8 mouse cellular contexts compared by ENCODE assay signal in genomic region chr11:17158858-17159737, GRCm38 (mm10). TPM values are rescaled to one million over a fixed set of nuclear protein-coding genes. Genes with fewer than 3 reads are reported as not detected.
DNase-seq lines count a peak whose midpoint lies in the region; ATAC-seq lines count a peak whose summit lies in the region.

TSS of gene Ppp3r1 (plus strand) at chr11:17159263.

- ATAC-seq in inflammation-experienced regulatory T-cells, adult 6 months: peak; percentile 82
- ATAC-seq in megakaryocyte-erythroid progenitor cell, adult 5-6 weeks (replicated peaks; ENCODE audit: low FRiP score, low TSS enrichment, poor library complexity, severe bottlenecking): peak; percentile 93

- DNase-seq in adrenal gland, adult (ENCODE audit: inconsistent age in 2 of 2, low spot score in 1 of 2): peak; percentile 98 to 99
- DNase-seq in embryo, embryonic 10.5 days (ENCODE audit: low spot score): peak; percentile 97
- peak; percentile 98 for DNase-seq in gastrocnemius, postnatal 14 days
- peak; percentile 94 to 99 for DNase-seq in left cerebral cortex, postnatal 10 days (ENCODE audit: extremely low spot score in 1 of 2, low spot score in 2 of 2)
- DNase-seq in right cerebral cortex, postnatal 25 days: peak; percentile 97
- peak; percentile 97 to 98 for DNase-seq in urinary bladder, postnatal 4 days (ENCODE audit: low spot score in 2 of 2)

- intact Hi-C loops in gastrocnemius, postnatal 14 days (cut with DNase I; ENCODE audit: low total_unique reads): no loop called here
- intact Hi-C loops in left cerebral cortex, postnatal 10 days (cut with DNase I): no loop called here

RNA-seq across cellular contexts. Expression of gene Ppp3r1, which starts in this region (rescaled TPM):
- 100 to 1,000 TPM; 164 to 178 TPM for total RNA-seq in gastrocnemius, postnatal 14 days (2021)
- polyA plus RNA-seq in inflammation-experienced regulatory T-cells, adult 6 months (2017; shearing (Covaris generic)): 10 to 100 TPM; 12.9 to 32.0 (median 22.4) TPM
- total RNA-seq in left cerebral cortex, postnatal 10 days (2021): 100 to 1,000 TPM; 455 to 477 TPM
- total RNA-seq in megakaryocyte-erythroid progenitor cell, adult 5-6 weeks (2014; fragmentation: Nextera tagmentation): 46.4 and 67.7 TPM in 2 replicates
- total RNA-seq in megakaryocyte-erythroid progenitor cell, adult 5-6 weeks (2017): 71.9 and 84.0 TPM in 2 replicates

Comparison
In these comparisons a context has a peak if more than half of its experiments do, and no peak if none do; other contexts are left out.
1. Peak in every context shown above with its lines: DNase-seq and ATAC-seq.